Mouse (Mus musculus): ENCODE results near the gene Deup1. TPM values are rescaled to one million over a fixed set of nuclear protein-coding genes. Genes with fewer than 3 reads are reported as not detected.

The Deup1 gene
- total RNA-seq, 4 experiments from 2014 or later = 0.19 to 0.43 (median 0.24) TPM; not detected in 1

DNA sequence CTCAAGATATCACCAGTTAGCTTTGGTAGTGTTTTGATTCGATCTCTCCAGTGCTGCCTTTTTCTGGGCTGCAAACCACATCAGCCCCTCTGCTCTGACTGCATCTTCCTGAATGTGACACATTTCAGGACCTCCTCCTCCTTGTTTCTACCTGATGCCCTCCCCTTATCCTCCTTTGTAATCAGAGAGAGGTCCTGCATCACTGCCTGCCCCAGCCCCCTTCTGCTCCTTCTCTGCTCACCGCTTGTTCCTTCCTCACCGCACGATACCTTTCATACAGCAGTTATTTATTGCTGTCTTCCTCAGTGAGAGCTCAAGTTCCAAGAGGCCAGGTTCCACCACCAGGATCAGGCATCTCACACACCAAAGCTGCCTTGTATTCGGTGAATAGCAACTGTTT lies 96.5 kb downstream of the Deup1 start:
- DNase-seq = no peak

DNA sequence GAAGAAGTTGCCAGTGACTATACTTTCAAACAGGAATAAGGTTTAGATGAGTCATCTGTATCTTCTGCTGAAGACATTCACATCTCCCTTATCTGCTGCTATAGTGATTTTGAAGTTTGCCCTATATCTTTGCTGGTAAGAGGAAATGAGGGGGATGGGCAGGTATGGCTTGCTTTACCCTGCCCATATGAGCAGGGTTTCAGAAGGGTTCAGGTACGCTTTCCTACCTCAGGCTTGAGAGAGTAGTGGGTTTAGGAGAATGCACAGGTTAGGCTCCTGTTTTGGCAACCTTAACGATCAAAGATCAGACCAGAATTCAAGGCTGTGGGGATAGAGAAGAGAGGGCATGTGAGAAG lies 97.8 kb downstream of the Deup1 start:
- DNase-seq = no peak

DNA sequence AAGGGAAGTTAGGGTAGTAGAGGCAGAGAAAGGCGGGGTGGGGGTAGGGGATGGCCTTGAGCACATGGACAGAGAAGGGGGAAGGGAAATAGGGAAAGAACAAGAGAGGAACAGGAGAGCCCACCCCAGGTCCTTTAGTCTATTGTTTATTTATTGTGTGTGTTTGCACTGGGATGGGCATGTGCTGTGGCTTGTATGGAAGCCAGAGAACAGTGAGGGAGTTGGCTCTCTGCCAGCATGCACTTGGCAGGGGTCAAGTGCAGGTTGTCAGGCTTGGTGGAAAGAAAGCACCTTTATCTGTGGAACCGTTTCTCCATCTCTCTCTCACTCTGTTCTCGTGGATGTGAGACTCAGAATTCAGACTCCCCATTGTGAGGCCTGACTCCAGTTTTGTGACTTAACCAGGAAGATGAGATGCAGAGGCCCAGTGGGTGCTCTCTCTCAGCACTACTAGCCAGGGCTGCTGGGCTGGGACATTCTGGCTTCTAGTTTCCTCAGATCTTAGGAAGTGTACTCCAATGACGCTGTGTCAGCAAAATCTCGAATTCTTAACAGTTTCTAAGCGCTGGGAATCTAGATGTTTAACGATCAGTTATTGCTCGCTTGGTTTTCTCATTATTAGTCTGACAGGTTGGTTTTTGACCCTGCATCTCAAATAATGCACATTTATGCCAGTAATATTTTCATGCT lies 98.3 kb downstream of the Deup1 start:
- DNase-seq = no peak

DNA sequence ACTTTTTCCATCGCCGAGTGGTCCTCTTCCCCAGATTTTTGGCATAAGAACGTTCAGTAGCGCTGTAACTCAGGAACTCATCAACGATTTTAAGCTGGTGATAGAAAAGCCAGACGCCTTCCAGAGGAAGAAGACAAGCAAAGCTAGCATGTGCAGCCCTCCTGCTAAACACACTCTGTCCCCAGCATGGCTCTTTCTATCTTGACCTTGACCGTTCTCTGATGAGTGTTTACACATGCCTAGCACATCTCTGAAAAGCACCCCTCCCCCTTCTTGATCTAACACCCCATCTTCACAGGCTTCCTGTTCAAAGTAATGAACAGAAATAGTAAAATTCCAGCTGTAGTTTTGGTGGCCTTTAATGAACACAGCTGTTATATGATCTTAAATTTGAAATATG lies 99.4 kb downstream of the Deup1 start:
- DNase-seq = no peak

DNA sequence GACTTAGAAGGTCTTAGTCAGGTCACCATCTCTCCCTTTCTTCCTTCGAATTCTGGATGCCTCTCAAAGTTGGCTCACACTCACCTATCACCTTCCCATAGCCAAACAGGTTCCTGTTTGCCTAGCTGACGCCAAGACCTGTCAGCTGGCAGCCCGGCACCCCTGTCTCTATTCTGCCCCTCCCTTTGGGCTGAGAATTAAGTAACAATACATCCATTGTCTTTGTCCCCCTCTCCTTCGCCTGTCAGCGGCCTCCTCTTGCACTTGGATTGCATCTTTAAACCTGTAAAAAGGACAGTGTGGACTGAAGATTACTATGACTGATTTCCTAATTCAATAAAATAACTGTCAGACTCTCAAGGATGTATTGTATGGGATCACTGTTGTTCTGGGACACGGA lies 99.9 kb downstream of the Deup1 start:
- DNase-seq = no peak

DNA sequence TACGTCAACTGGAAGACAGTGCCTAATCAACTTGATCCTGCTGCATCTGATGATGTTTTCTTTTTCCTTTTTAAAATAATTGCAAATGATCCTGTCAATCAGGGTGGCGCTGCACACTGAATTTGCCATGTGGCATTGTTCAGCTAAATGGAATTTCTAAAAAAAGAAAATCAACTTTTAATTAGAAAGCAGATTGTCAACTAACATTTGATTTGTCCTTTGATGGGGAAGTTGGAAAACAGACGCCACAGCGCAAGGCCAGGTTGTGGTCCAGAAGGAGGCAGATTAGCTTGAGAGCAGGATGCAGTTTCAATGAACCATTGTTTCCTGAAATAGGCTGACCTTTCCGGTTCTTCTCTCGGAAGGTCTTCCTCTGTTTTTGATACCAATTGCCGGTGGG lies 101.2 kb downstream of the Deup1 start:
- no peak for DNase-seq

DNA sequence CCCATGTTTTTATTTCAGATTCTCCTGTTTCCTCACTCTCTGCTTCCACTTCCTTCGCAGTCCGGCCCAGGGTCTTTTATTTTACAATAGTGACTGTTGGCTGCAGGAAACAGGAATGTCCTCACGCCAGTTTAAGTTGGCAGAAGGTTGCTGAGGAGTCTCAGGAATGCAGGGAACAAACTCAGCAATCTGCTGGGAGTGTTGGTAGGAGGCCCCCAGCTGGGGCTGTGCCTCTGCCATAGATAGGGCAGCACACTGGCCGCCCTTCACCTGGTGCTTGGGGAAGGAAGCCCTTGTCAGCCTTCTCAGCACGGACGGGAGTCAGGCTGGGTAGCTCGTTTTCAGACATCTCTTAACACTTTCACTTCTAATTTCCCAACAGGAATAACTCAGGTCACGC lies 102.5 kb downstream of the Deup1 start:
- no peak for DNase-seq

DNA sequence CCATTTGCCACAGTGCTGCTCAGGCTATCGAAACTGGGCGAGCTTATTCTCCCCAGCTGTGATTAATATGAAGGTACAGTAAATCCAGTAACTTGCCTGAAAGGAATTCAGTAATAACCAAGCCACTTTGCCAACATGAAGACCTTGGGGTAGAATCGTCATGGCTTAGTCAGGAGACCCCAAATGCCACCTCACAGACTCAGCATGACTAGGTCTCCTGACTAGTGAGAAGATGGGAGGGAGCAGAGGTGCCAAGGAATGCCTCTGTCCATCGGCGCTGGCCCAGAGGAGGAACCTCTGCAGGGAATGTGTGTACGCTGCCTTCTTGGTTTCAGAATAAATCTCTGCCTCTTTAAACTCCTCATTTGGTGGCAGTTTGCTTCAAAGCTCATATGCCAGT lies 104.1 kb downstream of the Deup1 start:
- DNase-seq = no peak

DNA sequence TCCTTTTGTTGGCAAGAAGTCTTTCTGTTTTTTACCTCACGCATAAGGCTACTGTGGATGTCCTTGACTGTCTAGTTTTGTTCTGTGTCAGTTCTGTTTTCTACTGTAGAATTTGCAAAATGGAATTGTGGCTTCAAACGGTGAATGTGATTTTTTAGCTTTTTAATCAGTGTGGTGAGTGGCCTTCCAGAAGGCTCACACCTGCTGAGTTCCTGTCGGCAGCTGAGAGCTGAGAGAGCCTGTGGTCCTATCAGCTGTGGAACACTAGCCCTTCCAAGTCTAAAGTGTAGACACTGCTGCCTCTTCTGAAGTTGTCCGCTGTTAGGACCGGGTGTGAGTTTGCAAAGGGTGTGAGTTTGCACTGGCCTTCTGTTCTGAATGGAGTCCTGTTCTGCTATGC lies 104.8 kb downstream of the Deup1 start:
- DNase-seq = no peak

DNA sequence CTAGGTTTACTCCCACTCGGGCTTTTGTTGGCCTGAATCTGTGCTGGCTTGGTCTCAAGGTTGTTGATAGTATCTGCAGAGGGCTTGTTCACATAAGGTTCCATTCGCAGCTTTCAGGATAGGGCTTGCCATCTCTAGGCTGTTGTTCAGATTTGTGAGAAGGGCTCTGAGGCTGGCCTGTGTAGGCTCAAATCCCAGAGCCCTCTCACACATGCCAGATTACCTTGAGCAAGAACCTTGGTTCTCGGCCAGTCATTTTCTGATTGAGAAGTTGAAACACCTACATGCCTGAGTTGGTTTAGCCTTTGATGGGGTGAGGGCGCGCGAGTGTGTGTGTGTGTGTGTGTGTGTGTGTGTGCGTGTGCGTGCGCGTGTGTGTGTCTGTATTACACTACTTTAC lies 105.4 kb downstream of the Deup1 start:
- DNase-seq = no peak

DNA sequence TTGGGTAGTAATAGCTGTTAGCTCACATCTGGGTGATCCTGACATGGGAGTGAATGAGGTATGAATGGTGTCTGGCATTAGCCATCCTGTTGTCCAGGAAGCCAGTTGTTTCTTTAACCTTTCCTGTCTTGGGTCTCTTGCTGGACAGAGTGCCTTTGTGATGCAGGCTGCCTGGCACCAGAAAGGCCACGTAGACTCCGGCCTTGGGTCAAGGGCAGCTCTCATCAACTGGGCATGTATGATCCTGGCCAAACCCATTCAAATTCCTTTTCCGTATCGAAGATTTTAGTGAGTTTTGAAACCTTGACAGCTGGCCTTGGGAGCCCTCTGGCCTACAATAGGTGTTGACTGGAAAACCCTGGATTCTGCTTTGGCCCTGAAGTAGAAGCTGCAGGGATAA lies 109.8 kb downstream of the Deup1 start:
- peak; percentile 82 for DNase-seq

DNA sequence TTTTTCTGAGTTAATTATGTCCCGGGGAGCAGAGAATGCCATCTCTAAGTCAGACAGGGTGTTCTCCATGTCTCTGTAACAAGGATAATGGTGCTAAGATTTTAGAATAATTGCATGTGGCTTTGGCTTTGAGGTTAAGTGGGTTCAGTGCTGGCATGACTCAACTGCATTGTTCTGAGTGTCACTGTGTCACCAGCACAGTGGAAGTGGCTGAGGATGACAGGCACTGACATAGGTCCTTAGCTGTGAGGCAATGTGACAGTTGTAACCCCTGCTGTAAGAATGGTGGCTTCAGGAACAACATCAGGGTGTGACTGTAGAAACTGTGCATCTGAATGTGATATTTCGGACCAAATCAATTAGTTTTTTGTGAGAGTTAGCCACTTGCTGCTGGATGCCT lies 111.7 kb downstream of the Deup1 start:
- DNase-seq = no peak

DNA sequence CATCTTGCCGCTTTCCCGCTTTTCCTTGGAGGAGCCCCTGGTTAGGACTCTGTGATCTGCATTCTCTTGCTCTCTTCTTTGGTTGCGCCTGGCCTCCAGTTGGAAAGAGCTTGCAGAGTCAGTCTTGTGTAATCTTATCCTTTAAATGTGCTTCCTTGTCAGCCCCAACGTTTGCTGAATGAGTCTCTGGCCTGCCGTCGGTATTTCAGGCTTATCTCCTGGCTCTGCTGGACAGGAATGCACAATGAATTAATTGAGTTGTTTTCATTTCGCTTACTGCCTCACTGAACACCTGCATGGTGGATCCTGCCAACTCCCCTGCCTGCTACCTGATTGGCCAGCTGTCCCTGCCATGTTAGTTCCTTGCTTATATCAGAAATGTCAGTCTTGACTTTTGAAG lies 114.8 kb downstream of the Deup1 start:
- DNase-seq = no peak

DNA sequence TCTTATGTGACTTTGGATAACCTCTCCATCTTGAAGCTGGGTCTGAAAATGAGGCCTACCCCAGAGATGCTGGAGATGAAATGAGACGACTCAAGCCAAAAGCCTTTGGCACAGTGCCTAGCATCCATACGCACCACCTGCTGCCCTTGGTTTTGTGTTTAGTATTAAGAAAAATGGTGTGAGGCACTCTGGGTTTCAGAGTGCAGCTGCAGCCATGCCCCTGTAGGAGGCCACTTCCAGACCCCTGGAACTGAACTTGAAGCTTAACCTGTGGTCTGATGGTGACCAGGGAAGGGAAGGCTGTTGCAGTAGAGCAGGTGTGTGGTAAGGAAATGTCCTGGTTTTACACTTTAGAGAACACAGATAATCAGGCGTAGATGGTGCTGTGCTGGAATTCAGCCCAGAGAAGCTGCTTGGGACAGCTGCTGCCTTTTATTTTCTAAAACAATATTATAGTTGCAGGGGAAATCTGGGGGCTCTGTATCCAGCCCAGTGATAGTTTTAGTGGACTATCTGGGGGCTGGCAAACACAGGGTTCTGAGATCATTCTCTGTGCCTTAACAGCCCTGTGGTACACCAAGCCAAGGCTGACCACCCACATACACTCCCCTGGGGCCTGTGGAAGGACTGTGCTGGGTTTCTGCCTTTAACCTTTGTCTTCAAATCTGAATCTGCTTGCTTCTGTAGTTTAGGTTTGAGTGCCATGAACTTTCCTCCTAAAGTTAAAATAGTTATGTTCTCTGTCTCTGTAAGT lies 117.0 kb downstream of the Deup1 start:
- no peak for DNase-seq

Other genes with a start within 250 kb of the Deup1 start
- gene Smco4, start 134.5 kb downstream of the Deup1 start, total RNA-seq (2022) = 10 to 100 TPM; 26.9 to 37.0 (median 28.7) TPM
- 10 to 100 TPM; 36.6 to 42.7 (median 37.0) TPM for gene Slc36a4, start 81.8 kb upstream of the Deup1 start, total RNA-seq (2022)
- gene Mtnr1b, start 246.6 kb upstream of the Deup1 start, total RNA-seq (2022) = not detected

All from adrenal gland, adult 8-10 months (tissue).